Mouse (Mus musculus): ENCODE data around the gene Nfasc. TPM values are rescaled to one million over a fixed set of nuclear protein-coding genes. Genes with fewer than 3 reads are reported as not detected.

The Nfasc gene
- total RNA-seq, 4 experiments from 2014 or later: 143 to 162 (median 145) TPM

- no peak for DNase-seq (ENCODE audit: low spot score in 2 of 2)
Measured at GRCm38 (mm10) chr1:132586679-132587201, 154.9 kb downstream of the Nfasc start.

DNA sequence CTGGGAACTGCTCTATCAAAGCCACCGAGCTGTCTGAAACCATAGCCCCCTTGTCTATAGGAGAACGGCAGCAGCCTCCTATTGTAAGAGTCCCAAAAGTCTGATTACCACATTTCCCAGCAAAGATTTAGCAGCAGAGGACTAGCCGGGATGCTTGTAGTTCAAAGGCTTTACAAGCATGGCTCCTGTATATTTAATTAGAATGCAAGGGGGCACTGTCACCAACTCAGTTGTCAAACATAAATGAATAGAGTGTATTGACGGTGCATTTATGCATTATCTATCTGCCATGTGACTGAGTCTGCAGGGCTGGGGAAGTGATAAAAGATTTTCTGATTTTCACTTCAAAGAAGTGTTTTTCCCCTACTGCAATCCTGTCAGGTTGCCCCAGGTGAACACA lies 156.2 kb downstream of the Nfasc start:
- no peak for DNase-seq (ENCODE audit: low spot score in 2 of 2)

DNA sequence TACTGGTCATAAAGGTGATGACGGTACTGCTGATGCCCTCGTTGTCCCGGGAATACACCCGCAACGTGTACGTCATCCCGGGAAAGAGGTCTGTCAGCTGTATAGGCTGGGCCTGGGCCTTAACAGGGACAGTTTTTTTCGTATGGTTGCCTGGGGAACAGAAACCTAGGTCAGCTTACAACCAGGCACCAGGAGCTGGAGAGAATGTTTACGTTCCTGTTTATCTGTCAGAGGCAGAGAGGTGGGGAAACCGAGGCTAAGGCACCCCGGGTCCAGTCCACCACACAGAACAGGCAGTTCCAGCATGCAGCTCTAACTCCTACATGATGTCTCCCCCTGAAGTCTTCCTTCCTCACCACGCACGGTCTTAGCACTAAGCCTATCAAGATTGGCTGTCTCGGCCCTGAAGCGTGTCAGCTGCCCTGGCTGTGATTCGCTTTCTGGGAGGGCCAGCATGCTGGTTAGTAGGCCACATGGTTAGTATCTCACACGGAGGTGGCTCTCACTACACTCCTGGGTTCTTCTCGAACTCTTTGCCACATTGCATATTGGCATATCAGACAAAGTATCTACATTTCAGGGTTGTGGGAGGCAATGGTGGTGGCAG lies 158.5 kb downstream of the Nfasc start:
- no peak for DNase-seq (ENCODE audit: low spot score in 2 of 2)

- DNase-seq (ENCODE audit: low spot score in 2 of 2): no peak
Measured at GRCm38 (mm10) chr1:132581845-132582839, 159.5 kb downstream of the Nfasc start.

DNA sequence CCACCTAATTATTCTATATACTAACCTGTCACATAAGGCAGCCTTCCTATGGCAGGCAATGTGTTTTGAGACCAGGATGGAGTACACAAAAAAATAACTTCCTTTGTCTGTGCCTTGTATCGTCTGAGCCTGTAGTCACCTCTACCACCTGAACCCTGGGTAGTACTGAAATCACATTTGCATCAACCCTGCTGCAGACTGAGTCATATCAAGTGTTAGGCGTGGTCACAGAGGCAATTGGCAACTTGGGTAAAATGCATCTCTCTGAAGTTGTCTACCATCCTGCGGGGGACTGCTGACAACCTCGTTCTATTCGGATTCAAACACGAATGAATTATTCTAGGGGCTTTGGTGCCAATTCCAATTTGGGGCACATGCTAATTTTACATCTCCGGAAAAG lies 161.5 kb downstream of the Nfasc start:
- no peak for DNase-seq (ENCODE audit: low spot score in 2 of 2)

DNA sequence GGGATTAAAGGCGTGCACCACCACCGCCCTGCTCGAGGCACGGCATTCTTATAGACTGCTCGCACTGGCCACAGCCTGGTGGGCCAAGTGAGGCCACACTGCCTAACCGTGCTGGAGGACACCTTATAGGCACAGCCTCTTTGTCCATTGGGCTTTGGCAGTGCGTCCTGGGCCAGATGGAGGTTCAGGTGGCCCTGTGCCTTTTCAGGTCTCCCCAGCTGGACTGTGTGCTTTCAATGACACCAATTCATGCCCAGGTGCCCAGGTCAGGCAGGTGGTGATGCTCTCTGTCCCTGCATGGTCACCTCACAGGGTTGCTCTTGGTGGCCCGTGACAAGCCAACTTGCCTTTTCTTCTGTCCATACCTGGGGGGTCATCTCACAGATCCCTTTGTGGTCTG lies 164.8 kb downstream of the Nfasc start:
- no peak for DNase-seq (ENCODE audit: low spot score in 2 of 2)

DNA sequence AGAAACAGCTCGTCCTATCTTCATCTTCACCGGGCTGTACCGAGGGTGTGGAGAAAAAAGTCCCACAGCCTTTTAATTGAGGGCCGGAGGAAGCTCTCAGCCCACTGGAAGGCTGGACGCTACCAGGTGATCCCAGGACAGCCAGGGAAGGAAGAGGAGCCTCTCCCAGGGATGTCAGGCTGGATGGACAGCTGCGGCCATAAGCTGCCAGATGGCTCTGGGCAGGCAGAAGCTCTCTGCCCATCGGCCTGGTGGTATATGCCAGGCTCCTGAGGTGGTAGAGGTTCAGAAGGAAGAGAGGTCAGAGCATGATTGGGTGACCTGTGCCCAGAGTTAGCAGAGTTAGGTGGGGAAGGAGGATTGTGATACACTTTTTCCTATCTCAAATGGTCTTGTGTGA lies 168.7 kb downstream of the Nfasc start:
- DNase-seq (ENCODE audit: low spot score in 2 of 2): no peak

- DNase-seq (ENCODE audit: low spot score in 2 of 2): no peak
Measured at GRCm38 (mm10) chr1:132571613-132572012, 170.0 kb downstream of the Nfasc start.

GRCm38 (mm10) chr1:132570906-132571305 lies 170.7 kb downstream of the Nfasc start:
- DNase-seq (ENCODE audit: low spot score in 2 of 2): no peak

- no peak for DNase-seq (ENCODE audit: low spot score in 2 of 2)
Measured at GRCm38 (mm10) chr1:132570068-132570780, 171.4 kb downstream of the Nfasc start.

DNA sequence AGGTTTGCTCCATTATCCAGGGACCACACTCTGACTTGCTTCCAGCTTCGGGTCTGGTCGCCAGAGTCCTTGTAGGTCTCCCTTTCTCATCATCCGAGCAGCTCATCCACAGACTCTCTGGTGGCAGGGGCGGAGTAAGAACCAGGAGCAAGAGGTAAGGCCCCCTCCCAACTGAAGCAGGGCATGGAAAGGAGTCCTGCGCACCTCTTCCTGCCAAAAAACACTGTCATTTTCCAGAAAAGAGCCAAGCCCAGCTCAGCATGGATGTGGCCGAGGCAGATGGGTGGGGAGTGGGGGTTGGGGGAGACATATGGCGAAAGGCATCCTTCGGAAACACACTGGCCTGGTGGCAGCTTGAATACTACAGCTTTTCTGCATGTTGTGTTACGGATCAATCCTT lies 172.1 kb downstream of the Nfasc start:
- no peak for DNase-seq (ENCODE audit: low spot score in 2 of 2)

- no peak for DNase-seq (ENCODE audit: low spot score in 2 of 2)
Measured at GRCm38 (mm10) chr1:132567336-132568125, 174.1 kb downstream of the Nfasc start.

GRCm38 (mm10) chr1:132565766-132566165 lies 175.8 kb downstream of the Nfasc start:
- no peak for DNase-seq (ENCODE audit: low spot score in 2 of 2)

GRCm38 (mm10) chr1:132564946-132565345 lies 176.7 kb downstream of the Nfasc start:
- no peak for DNase-seq (ENCODE audit: low spot score in 2 of 2)

GRCm38 (mm10) chr1:132562337-132562795 lies 179.2 kb downstream of the Nfasc start:
- DNase-seq (ENCODE audit: low spot score in 2 of 2): no peak

DNA sequence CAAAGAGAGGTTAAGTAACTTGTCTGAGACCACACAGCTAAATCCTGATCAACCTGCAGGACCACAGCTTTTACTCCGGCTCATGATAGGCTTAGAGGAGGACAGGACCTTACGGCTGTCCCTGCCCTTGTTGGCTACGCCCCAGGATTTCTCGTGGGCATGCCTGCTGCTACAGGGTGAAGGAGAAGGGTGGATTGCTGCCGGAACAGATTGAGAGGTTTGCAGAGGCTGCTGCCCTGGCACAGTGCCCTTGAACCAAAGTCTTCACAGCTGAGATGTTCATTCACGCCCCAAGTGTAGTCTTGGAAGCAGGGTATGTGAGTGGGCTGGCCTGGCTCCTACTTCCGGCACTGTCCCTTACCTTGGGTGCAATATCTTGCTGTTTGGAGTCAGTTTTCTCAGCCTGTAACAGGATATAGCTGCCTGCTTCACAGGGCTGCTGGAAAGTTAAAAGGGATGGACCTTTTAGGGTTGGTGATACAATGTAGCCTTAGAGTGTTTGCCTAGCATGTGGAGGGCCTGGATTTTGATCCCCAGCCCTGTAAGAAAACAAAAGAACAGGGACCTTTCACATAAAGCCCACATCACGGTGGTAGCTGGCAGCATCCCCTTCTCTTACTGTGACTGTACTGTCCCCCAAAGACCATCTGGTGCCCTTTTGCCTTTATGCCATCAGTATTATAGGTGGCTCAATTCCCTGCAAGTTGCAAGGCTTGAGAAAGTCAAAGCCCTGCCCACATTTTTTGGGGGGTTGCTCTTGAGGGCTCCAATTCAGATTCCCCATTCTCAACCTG lies 180.5 kb downstream of the Nfasc start:
- DNase-seq (ENCODE audit: low spot score in 2 of 2): no peak

GRCm38 (mm10) chr1:132559045-132559444 lies 182.6 kb downstream of the Nfasc start:
- DNase-seq (ENCODE audit: low spot score in 2 of 2): no peak

- DNase-seq (ENCODE audit: low spot score in 2 of 2): no peak
Measured at GRCm38 (mm10) chr1:132557901-132558631, 183.5 kb downstream of the Nfasc start.

DNA sequence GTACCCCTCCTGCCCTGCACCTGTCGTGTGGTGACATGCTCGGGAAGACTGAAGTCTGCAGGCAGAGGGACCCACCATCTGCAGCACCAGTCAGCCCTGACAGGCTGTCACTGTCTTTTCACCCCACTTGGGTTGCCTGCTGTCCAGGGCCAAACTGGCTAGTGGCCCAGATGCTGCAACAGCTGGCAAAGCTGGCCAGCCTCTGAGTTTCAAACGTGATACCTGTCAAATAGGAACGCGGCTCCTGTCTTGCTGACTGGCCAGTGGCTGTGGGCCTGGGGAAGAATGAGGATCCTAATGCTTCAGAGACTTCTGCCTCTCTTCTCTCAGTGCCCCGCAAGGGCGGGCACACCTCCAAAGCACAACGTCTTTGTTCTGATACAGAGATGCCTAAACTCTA lies 197.8 kb downstream of the Nfasc start:
- no peak for DNase-seq (ENCODE audit: low spot score in 2 of 2)
